Mouse (Mus musculus): ENCODE data around the gene Mgarp.

- TF ChIP-seq CTCF (IDR thresholded peaks at IDR 0.05; ENCODE audit: borderline replicate concordance, extremely low read depth, insufficient read depth, insufficient read length) (no peak), POLR2A (IDR thresholded peaks at IDR 0.05; ENCODE audit: borderline replicate concordance, extremely low read depth, insufficient read depth, insufficient read length, poor library complexity, severe bottlenecking) (no peak)
Observed at GRCm38 (mm10) chr3:51372883-51373282, 23.7 kb downstream of the Mgarp start.

All from brain, embryonic 14.5 days (tissue).